Mouse (Mus musculus): Measurements from ENCODE around the gene Ilkap. TPM values are rescaled to one million over a fixed set of nuclear protein-coding genes. Genes with fewer than 3 reads are reported as not detected.

The Ilkap gene
- polyA plus RNA-seq, 2 experiments, result 46.0 to 62.1 TPM

DNA sequence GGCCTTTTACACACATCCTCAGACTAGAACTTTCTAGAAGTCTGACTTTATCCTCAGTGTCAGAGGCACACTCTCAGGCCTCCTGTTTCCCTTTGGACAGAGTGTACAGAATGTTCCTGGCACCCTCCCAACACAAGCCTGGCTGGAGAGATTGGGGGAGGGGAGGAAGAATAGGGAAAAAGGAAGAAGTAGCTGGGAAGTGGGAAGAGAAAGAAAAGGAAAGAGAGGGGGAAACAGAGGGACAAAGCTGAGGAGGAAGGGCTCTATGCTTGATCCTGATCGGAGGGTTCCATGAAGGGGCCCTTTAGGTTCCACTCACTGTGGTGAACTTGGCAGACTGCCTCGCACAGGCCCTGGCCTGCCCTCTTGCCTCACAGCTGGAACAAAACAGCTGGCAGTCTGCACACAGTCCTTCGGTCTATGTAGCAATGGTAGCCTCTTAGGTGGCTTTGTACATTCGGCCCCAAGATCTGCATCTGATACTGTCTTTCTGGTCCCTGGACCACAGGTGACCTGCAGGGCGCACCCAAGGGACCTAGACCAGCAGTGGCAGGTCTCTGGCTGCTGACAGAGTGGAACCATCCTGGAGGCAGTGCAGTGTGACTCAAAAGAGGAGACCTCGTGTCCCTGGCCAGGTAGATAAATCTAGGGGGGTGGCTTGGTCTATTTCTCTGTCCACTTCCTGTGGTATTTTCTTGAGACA, 37.9 kb upstream of the Ilkap start:
- peaks cover 0 to 4% of the 10 kb centered on the region in 2 experiments; a peak in 2 of 4 replicates for H3K4me1 ChIP-seq (replicated peaks; ENCODE audit: control insufficient read depth in 2 of 2, insufficient read depth in 2 of 2, low read length in 1 of 2)
- H3K4me3 ChIP-seq (ENCODE audit: insufficient read depth in 1 of 2, low read depth in 2 of 2, low read length in 2 of 2), result no peak overlapping the region
- no peaks in the 10 kb centered on the region for H3K27me3 ChIP-seq (ENCODE audit: control insufficient read depth, insufficient read depth, low read length)
- DNase-seq (ENCODE audit: low read depth in 3 of 3, low spot score in 3 of 3), result no peak
- no peaks in the 10 kb centered on the region; the same call in 1 of the 2 replicates for H3K36me3 ChIP-seq (replicated peaks; ENCODE audit: control insufficient read depth, insufficient read depth, low read depth)
- TF ChIP-seq CTCF (IDR thresholded peaks at IDR 0.05; ENCODE audit: low read depth) (no peak; the same call in 1 of the 2 replicates), EP300 (IDR thresholded peaks at IDR 0.05; ENCODE audit: low read depth) (no peak)
- H3K9ac ChIP-seq (replicated peaks), result no peak overlapping the region
- H3K4me2 ChIP-seq (ENCODE audit: low read depth), result no peak overlapping the region
- H3K9me3 ChIP-seq (ENCODE audit: control insufficient read depth, low read length), result no peaks in the 10 kb centered on the region
- no peak overlapping the region for H3K27ac ChIP-seq
- peak; percentile 48; the same call in 1 of the 2 replicates for ATAC-seq (ENCODE audit: insufficient read depth)
- WGBS (ENCODE audit: insufficient replicate concordance), result 60% methylated on average over 6 of the region's 6 CpGs

DNA sequence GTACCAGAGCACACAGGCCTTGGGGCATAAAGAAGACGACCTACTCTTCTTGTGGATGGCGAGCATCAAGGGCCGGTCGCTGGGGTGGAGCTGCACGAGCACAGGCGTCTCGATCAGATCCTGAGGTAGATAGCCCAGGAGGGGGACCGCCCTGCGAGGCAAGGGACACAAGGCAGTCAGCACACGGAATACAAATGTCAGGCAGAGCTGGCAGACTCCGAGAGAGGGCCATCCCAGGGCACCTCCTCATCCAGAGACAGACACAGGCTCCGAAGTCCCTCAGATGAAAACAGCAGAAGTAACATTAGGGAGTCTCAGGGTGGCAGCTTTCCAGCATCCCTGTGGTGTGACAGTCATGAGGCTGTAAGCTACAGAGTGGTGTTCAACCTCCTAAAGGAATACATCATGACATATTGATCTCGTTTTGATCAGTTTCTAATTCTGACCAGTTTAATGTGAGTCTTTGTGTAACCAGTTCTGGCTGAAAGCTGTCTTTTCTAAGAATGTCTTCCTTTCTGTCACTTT, 37.1 kb upstream of the Ilkap start:
- Histone ChIP-seq H3K36me3 (replicated peaks; ENCODE audit: control insufficient read depth, insufficient read depth, low read depth) (no peaks in the 10 kb centered on the region; the same call in 1 of the 2 replicates), H3K4me3 (ENCODE audit: insufficient read depth in 1 of 2, low read depth in 2 of 2, low read length in 2 of 2) (no peak overlapping the region), H3K4me1 (replicated peaks; ENCODE audit: control insufficient read depth in 2 of 2, insufficient read depth in 2 of 2, low read length in 1 of 2) (peaks cover 0 to 4% of the 10 kb centered on the region in 2 experiments; a peak in 2 of 4 replicates), H3K27ac (no peak overlapping the region), H3K9me3 (ENCODE audit: control insufficient read depth, low read length) (no peaks in the 10 kb centered on the region), H3K27me3 (ENCODE audit: control insufficient read depth, insufficient read depth, low read length) (no peaks in the 10 kb centered on the region), H3K4me2 (ENCODE audit: low read depth) (no peak overlapping the region), H3K9ac (replicated peaks) (no peak overlapping the region)
- ATAC-seq (ENCODE audit: insufficient read depth) (no peak), DNase-seq (ENCODE audit: low read depth in 3 of 3, low spot score in 3 of 3) (no peak)
- 72% methylated on average over 13 of the region's 13 CpGs for WGBS (ENCODE audit: insufficient replicate concordance)
- TF ChIP-seq CTCF (IDR thresholded peaks at IDR 0.05; ENCODE audit: low read depth) (no peak), EP300 (IDR thresholded peaks at IDR 0.05; ENCODE audit: low read depth) (no peak)

DNA sequence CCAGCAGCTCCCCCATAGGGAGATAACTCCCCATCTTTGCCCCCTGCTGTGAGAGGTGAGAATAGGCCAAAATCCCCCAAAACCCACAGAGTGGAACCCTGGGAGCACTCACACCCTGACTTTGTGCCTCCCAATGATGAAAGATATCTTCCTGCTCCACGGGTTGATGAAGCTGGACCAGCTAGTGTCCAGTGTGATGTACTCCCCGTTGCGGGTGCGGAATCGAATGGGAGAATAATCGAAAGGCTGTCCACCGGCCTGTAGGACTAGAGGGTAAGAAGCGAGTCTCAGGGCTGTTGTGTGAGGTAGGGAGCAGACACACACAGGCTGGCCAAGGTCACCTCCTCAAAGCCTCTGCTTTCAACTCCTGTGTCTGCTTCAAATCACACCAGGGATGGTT, 36.3 kb upstream of the Ilkap start:
- H3K27ac ChIP-seq, result no peak overlapping the region
- TF ChIP-seq CTCF (IDR thresholded peaks at IDR 0.05; ENCODE audit: low read depth) (no peak), EP300 (IDR thresholded peaks at IDR 0.05; ENCODE audit: low read depth) (no peak)
- no peaks in the 10 kb centered on the region for H3K9me3 ChIP-seq (ENCODE audit: control insufficient read depth, low read length)
- WGBS (ENCODE audit: insufficient replicate concordance), result 82% methylated on average over 8 of the region's 8 CpGs
- H3K27me3 ChIP-seq (ENCODE audit: control insufficient read depth, insufficient read depth, low read length), result no peaks in the 10 kb centered on the region
- no peak overlapping the region for H3K4me3 ChIP-seq (ENCODE audit: insufficient read depth in 1 of 2, low read depth in 2 of 2, low read length in 2 of 2)
- H3K4me1 ChIP-seq (replicated peaks; ENCODE audit: control insufficient read depth in 2 of 2, insufficient read depth in 2 of 2, low read length in 1 of 2), result peaks cover 0 to 4% of the 10 kb centered on the region in 2 experiments; a peak in 2 of 4 replicates
- H3K9ac ChIP-seq (replicated peaks), result no peak overlapping the region
- no peak overlapping the region for H3K4me2 ChIP-seq (ENCODE audit: low read depth)
- no peaks in the 10 kb centered on the region; the same call in 1 of the 2 replicates for H3K36me3 ChIP-seq (replicated peaks; ENCODE audit: control insufficient read depth, insufficient read depth, low read depth)
- no peak for ATAC-seq (ENCODE audit: insufficient read depth)
- no peak for DNase-seq (ENCODE audit: low read depth in 3 of 3, low spot score in 3 of 3)

DNA sequence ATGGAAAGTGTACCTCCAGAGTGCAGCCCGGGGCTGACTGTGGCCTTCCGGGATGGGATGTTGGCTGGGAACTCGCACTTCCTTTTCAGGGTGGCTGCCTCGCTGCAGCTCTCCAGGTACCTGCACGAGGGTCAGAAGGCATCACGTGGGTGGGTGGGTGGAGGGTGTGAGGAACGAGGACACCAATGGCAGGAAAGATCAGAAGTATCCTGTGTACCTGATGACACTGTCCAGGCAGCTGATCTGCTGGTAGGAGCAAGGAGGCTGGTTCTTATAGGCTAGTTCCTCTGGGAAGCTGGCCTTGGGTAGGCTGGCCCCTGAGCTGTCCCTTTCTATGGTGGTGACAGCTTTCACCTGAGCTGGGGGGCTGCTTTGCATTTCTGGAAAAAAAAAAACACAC, 32.1 kb upstream of the Ilkap start:
- H3K4me3 ChIP-seq (ENCODE audit: insufficient read depth in 1 of 2, low read depth in 2 of 2, low read length in 2 of 2), result no peak overlapping the region
- DNase-seq (ENCODE audit: low read depth in 3 of 3, low spot score in 3 of 3) (no peak), ATAC-seq (ENCODE audit: insufficient read depth) (no peak)
- H3K9ac ChIP-seq (replicated peaks), result no peak overlapping the region
- no peaks in the 10 kb centered on the region for H3K27me3 ChIP-seq (ENCODE audit: control insufficient read depth, insufficient read depth, low read length)
- no peak overlapping the region for H3K27ac ChIP-seq
- WGBS (ENCODE audit: insufficient replicate concordance), result 63% methylated on average over 7 of the region's 7 CpGs
- H3K4me1 ChIP-seq (replicated peaks; ENCODE audit: control insufficient read depth in 2 of 2, insufficient read depth in 2 of 2, low read length in 1 of 2), result no peaks in the 10 kb centered on the region
- H3K4me2 ChIP-seq (ENCODE audit: low read depth), result no peak overlapping the region
- TF ChIP-seq EP300 (IDR thresholded peaks at IDR 0.05; ENCODE audit: low read depth) (no peak), CTCF (IDR thresholded peaks at IDR 0.05; ENCODE audit: low read depth) (no peak)
- no peaks in the 10 kb centered on the region; the same call in 1 of the 2 replicates for H3K36me3 ChIP-seq (replicated peaks; ENCODE audit: control insufficient read depth, insufficient read depth, low read depth)
- H3K9me3 ChIP-seq (ENCODE audit: control insufficient read depth, low read length), result no peaks in the 10 kb centered on the region

DNA sequence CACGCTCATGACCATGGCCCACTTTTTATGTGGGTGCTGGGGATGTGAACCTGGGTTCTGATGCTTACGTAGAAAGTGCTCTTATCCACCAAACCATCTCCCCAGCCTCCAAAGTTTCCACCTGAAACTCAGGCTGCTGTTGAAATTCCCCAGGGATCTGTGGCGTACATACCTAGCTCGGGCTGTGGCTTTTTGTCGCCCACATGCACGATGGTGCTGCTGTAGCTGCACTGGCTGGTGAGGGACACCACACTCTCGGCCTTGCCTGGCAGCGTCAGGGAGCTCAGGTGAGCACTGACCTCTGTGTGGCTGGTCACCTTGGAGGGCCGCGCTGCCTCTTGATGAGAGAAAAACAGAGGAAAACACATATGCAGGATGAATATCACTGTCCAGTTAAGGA, 30.6 kb upstream of the Ilkap start:
- no peaks in the 10 kb centered on the region for H3K4me1 ChIP-seq (replicated peaks; ENCODE audit: control insufficient read depth in 2 of 2, insufficient read depth in 2 of 2, low read length in 1 of 2)
- H3K4me3 ChIP-seq (ENCODE audit: insufficient read depth in 1 of 2, low read depth in 2 of 2, low read length in 2 of 2), result no peak overlapping the region
- no peak overlapping the region for H3K4me2 ChIP-seq (ENCODE audit: low read depth)
- H3K9me3 ChIP-seq (ENCODE audit: control insufficient read depth, low read length), result no peaks in the 10 kb centered on the region
- no peaks in the 10 kb centered on the region for H3K27me3 ChIP-seq (ENCODE audit: control insufficient read depth, insufficient read depth, low read length)
- no peak for ATAC-seq (ENCODE audit: insufficient read depth)
- no peak for DNase-seq (ENCODE audit: low read depth in 3 of 3, low spot score in 3 of 3)
- no peak overlapping the region for H3K27ac ChIP-seq
- WGBS (ENCODE audit: insufficient replicate concordance), result 82% methylated on average over 10 of the region's 10 CpGs
- TF ChIP-seq CTCF (IDR thresholded peaks at IDR 0.05; ENCODE audit: low read depth) (no peak), EP300 (IDR thresholded peaks at IDR 0.05; ENCODE audit: low read depth) (no peak)
- no peaks in the 10 kb centered on the region; the same call in 1 of the 2 replicates for H3K36me3 ChIP-seq (replicated peaks; ENCODE audit: control insufficient read depth, insufficient read depth, low read depth)
- H3K9ac ChIP-seq (replicated peaks), result no peak overlapping the region

Data from liver, embryonic 14.5 days (tissue).